Mouse (Mus musculus): ENCODE data around the gene Dmp1.

The Dmp1 gene

GRCm38 (mm10) chr5:104261908-104262461 lies 59.6 kb downstream of the Dmp1 start:
- DNase-seq (ENCODE audit: low spot score) = peak; percentile 4

- DNase-seq (ENCODE audit: low spot score) = no peak
Measured at GRCm38 (mm10) chr5:104263014-104263776, 60.8 kb downstream of the Dmp1 start.

All from ovary, postnatal 36 days (tissue).